Mouse (Mus musculus): ENCODE results near the gene Sugp1. TPM values are rescaled to one million over a fixed set of nuclear protein-coding genes. Genes with fewer than 3 reads are reported as not detected.
"Not testable (repeated sequence)": the region's sequence is repeated elsewhere in the genome, so short reads cannot be mapped to it uniquely, and the experiment has no call there.

Sugp1 gene
- 22.4 and 32.4 TPM in 2 replicates for polyA plus RNA-seq (2012; rRNA removed)

DNA sequence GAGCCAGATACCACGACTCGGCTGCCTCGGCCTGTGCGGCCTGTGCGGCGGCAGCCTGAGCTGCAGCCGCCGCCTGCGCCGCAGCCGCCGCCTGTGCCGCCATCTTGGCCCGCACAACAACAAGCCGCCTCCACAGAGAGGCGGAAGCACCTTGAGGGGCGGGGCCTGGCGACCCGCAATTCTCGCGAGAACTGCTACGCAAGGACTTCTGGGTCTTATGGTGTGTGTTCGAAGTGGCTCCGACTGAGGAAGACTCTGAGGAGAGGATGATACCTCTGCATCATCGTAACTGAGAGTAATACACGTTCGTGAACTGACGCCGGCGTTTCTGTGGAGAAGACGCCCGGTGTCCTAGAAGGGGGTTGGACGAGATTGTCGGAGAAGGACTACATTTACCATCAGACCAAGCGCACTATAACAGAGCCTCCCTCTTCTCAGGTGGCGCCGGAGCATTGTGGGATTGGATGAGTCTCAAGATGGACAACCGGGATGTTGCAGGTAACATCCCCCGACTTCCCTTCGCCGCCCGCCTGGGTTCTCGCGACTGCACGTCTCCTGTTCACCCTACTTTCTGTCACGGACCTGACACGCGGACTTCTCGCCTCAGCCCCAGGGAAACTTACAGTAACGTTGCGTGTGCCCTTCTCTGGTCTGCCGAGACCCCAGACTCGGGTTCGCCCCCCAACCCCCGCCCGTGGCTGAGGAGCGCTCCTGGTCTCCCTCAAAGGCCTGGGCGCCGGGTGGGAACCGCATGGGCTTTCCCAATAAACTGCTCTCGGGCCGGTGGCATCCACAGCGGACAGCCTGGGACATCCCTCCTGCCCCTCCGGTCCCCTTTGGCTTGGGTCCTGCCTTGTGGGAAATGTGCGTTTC lies at the start of gene Sugp1, which contains the start of gene Mau2:
Gene Sugp1 (plus strand): TSS at position 231 of the 873 bp plus-strand sequence.
Gene Mau2 (minus strand): TSS at position 152 of the 873 bp plus-strand sequence.
- DNase-seq (ENCODE audit: low read depth), result peak; percentile 99
- no peak for TF ChIP-seq CTCF (IDR thresholded peaks at IDR 0.05; ENCODE audit: borderline replicate concordance, extremely low read depth, insufficient read depth, insufficient read length)
- peak; percentile 98 for TF ChIP-seq POLR2A (IDR thresholded peaks at IDR 0.05; ENCODE audit: borderline replicate concordance, extremely low read depth, insufficient read depth, insufficient read length, poor library complexity, severe bottlenecking)

DNA sequence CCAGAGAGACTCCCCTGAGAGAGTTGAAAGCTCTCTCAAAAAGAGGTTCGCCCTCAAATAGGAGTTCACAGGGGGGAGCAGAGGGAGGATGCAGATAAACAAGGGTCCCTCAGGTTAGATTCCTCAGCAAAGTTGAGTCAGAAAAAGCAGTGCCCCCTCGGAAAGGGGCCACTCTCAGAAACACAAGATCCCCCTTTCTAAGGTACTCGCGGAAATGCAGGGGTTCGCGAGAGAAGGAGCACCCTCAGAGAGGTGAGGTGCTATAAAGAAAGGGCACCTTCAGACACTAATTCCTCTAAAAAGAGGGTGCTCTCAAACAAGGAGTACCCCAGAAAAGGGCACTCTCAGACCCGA lies 47.2 kb upstream of the Sugp1 start:
- no peak for DNase-seq (ENCODE audit: low read depth)
- TF ChIP-seq POLR2A (IDR thresholded peaks at IDR 0.05; ENCODE audit: borderline replicate concordance, extremely low read depth, insufficient read depth, insufficient read length, poor library complexity, severe bottlenecking), result no peak
- no peak for TF ChIP-seq CTCF (IDR thresholded peaks at IDR 0.05; ENCODE audit: borderline replicate concordance, extremely low read depth, insufficient read depth, insufficient read length)

DNA sequence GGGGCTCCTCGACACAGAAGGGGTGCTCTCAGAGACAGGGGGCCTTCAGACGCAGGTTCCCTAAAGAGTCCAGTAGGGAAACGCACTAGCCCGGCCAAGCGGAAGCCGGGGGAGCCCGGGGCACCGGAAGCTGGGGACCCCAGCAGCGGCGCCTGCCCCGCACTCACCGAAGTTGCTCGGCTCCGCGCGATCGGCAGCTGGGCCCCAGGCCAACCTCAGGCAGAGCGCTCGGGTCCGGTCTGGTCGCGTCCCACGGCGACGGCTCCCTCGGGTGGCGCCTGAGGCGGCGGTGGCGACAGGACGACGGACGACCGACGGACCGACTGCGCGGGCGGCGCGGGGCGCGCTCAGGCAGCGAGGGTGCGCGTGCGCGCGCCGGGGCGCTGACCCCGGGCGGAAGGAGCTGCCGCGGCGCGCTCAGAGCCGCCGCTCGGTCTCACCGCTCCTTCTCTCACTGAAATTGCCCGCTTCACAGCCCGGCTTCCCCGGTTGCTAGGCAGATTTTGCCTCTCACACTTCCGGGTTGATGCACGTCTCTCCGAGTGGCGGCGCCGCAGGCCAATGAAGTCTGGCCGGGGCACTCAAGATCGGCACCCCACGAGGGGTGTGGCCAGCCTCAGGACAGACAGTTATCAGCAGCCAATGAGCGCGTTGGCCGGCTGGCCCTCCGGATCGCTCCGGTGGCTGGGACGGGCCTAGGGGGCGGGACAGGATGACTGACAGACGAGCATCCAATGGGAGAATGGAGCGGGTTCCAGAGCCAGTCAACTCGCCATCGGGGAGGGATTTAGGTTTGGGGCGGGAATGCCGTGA lies 46.6 kb upstream of the Sugp1 start, which contains the start of gene Gatad2a:
Gene Gatad2a (minus strand): TSS at position 609 of the 813 bp plus-strand sequence.
- no peak for TF ChIP-seq CTCF (IDR thresholded peaks at IDR 0.05; ENCODE audit: borderline replicate concordance, extremely low read depth, insufficient read depth, insufficient read length)
- TF ChIP-seq POLR2A (IDR thresholded peaks at IDR 0.05; ENCODE audit: borderline replicate concordance, extremely low read depth, insufficient read depth, insufficient read length, poor library complexity, severe bottlenecking), result 0 out of 2 replicates have a peak, but pooled peaks have one; percentile 17
- peak; percentile 100 for DNase-seq (ENCODE audit: low read depth)

DNA sequence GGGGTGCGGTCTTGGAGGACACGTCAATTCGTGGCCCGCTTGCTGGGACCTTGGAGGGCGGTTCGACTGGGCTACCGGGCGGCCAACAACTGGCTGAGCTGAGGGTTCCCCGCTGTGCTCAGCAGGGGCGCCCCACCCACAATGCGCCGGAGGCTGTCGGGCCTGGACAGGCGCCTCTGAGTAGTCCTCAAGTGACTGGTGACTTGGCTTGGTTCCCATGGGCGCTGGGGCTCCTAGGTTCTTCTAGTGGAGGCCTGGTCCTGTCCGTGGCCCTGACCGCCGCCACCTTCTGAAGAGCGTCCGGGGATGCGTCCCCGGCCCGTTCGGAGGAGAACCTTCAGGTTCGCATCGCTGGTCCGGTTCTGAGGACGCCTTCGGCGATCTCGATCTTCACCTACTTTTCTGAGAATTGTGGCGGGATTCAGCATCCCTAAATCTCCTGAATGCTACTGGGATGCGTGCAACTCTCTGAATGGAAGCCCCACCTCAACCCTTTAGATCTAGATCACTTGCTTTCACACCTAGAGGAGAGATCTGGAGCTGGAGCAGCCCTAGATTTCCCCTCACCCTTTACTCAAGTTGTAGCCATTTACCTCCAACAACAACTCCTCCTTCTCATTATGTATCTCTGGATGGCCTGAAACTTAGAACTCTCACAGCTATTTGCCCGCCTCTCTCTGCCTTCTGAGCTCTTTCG lies 45.9 kb upstream of the Sugp1 start:
- DNase-seq (ENCODE audit: low read depth), result no peak
- TF ChIP-seq POLR2A (IDR thresholded peaks at IDR 0.05; ENCODE audit: borderline replicate concordance, extremely low read depth, insufficient read depth, insufficient read length, poor library complexity, severe bottlenecking), result 0 out of 2 replicates have a peak, but pooled peaks have one; percentile 44
- no peak for TF ChIP-seq CTCF (IDR thresholded peaks at IDR 0.05; ENCODE audit: borderline replicate concordance, extremely low read depth, insufficient read depth, insufficient read length)

DNA sequence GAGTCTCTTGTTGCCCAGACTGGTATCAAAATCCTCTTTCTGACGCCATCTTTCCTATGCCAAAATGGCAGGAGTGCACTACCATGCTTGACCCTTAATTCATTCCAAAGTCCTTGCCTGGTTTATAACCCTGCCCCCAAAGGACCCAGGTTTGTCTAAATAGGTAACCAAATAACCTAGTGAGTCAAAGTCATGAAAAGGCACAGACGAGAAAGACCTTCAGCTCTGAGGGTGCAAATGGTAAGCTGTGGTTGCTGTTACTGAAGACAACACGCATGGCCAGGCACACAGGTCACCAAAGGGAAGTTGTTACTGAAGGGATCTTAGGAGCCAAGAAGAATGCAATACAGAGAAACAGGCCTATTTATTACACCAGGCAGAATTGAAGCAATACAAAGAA lies 43.9 kb upstream of the Sugp1 start:
- TF ChIP-seq POLR2A (IDR thresholded peaks at IDR 0.05; ENCODE audit: borderline replicate concordance, extremely low read depth, insufficient read depth, insufficient read length, poor library complexity, severe bottlenecking) (no peak), CTCF (IDR thresholded peaks at IDR 0.05; ENCODE audit: borderline replicate concordance, extremely low read depth, insufficient read depth, insufficient read length) (no peak)
- no peak for DNase-seq (ENCODE audit: low read depth)

DNA sequence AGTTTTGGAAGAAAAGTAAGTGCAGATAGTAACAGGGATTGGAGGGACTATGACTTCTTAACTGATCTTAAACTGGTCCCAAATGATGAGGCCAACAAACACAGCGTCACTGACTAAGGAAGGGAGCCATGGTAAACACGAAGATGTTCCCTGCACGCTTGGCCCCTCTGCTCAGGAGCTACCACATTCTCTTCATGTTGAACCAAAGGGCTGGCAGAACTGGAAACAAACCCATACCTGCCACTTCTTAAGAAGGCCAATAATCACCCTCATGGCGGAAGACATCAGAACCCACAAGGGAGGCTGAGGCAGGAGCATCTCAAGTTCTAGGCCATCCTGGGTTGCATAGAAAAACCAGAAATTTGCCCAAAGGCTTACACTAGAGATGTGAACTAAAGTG lies 43.4 kb upstream of the Sugp1 start:
- no peak for DNase-seq (ENCODE audit: low read depth)
- TF ChIP-seq POLR2A (IDR thresholded peaks at IDR 0.05; ENCODE audit: borderline replicate concordance, extremely low read depth, insufficient read depth, insufficient read length, poor library complexity, severe bottlenecking) (no peak), CTCF (IDR thresholded peaks at IDR 0.05; ENCODE audit: borderline replicate concordance, extremely low read depth, insufficient read depth, insufficient read length) (no peak)

DNA sequence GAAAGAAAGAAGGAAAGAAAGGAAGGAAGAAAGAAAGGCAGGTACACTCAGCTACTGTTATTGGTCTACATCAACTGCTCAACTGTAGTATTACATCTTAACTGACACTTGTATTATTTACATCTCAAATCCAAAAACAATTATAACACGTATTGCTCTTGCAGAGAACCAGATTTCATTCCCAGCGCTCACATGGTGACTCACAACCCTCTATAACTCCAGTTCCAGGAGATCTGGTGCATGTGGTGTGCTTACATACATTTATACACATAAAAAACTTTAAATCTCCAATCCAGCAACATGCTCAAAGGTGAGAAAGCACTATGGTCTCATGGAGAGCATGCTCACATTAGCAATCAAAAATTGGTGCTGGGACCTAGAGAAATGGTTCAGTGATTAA lies 42.4 kb upstream of the Sugp1 start:
- TF ChIP-seq CTCF (IDR thresholded peaks at IDR 0.05; ENCODE audit: borderline replicate concordance, extremely low read depth, insufficient read depth, insufficient read length) (no peak), POLR2A (IDR thresholded peaks at IDR 0.05; ENCODE audit: borderline replicate concordance, extremely low read depth, insufficient read depth, insufficient read length, poor library complexity, severe bottlenecking) (no peak)
- DNase-seq (ENCODE audit: low read depth), result no peak

DNA sequence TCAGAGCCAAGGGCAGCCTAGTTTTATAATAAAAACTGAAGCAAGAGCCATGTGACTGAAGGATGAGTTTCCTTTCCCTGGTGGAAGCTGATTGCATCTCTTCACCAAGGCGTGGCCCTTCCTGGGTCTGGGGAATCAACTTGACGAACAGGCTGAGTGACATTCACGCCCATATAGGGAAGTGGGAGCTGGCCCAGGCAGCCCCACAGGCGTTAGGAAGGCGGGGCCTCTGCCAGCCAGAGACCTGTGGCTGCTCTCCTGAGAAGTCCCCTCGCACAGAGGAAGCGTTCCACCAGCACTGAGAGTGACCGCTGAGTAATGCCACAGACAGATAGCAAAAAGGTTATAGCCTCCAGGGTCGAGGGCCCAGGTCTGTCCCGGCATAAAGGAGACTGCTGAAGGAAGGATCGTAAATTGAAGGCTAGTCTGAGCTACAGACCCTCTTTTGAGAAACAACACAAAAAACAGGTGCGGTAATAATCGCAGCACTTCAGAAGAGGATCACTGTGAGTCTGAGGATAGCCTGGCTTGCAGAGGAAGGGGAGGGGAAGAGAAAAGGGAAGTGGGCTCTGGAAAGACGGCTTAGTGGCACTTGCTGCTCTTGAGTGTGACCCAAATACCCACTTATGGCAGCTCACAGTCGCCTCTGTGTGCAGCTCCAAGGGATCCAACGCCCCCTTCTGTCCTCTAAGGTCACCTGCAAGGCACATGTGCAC lies 41.3 kb upstream of the Sugp1 start:
- peak; percentile 66 for DNase-seq (ENCODE audit: low read depth)
- TF ChIP-seq POLR2A (IDR thresholded peaks at IDR 0.05; ENCODE audit: borderline replicate concordance, extremely low read depth, insufficient read depth, insufficient read length, poor library complexity, severe bottlenecking) (no peak), CTCF (IDR thresholded peaks at IDR 0.05; ENCODE audit: borderline replicate concordance, extremely low read depth, insufficient read depth, insufficient read length) (peak; percentile 54)

DNA sequence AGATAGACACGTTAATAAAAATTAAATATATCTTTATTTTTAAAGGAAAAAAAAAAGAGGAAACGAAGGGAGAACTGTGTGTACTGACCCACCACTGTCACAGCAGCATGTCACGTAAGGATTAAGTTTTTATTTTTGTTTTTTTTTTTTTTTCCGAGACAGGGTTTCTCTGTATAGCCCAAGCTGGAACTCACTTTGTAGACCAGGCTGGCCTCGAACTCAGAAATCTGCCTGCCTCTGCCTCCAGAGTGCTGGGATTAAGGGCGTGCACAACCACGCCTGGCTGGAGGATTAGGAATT lies 40.8 kb upstream of the Sugp1 start:
- DNase-seq (ENCODE audit: low read depth), result not testable (repeated sequence)

DNA sequence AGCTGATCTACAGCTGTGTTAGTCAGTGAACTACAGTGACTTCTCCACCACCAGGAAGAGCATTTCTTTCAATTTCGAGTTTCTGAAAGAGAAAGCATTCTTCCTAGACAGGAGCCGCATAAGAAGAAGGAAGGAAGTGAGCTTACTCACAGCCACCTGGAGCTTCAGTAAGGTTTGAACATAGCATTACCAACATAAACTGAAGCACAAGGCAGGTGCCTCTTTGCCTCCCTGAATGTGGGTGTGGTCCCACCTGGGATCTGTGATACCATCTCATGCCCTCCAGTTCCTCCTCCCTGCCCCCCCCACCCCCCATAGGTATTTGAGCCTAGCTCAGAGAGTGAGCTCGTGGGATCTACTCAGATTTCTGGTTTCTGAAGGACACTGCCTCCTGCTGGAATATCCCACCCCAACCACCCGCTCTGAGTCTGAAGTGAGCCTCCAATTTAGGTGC lies 39.4 kb upstream of the Sugp1 start:
- TF ChIP-seq POLR2A (IDR thresholded peaks at IDR 0.05; ENCODE audit: borderline replicate concordance, extremely low read depth, insufficient read depth, insufficient read length, poor library complexity, severe bottlenecking) (no peak), CTCF (IDR thresholded peaks at IDR 0.05; ENCODE audit: borderline replicate concordance, extremely low read depth, insufficient read depth, insufficient read length) (no peak)
- no peak for DNase-seq (ENCODE audit: low read depth)

Data from brain, embryonic 14.5 days (tissue).